8 mouse cellular contexts compared by ENCODE assay signal in the genomic region with DNA sequence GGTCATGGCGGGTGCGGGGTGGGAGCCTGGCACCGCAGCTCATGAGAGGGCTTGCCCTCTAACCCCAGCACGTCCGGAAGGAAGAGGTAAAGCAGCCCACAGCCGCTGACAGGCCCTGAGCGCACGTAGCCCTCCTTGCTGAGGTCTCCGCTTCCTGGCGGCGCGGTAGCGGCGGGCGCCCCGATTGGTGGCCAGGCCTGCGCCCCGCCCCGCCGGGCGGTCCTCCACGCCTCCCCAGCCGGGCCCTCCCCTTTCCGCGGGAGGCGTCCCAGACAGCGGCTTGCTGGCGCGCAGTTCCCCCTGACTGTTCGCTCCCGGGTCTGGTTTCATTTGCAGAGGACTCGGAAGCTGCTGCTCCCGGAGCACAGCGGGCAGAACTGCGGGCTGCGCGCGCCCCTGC.
A peak's percentile ranks its signal among the peaks of the same experiment; 100 is the strongest.
DNase-seq lines count a peak whose midpoint lies in the region; ATAC-seq and TF ChIP-seq lines count a peak whose summit lies in the region.

No protein-coding gene starts in this region.

- peak; percentile 100 for ATAC-seq in lung, embryonic 14.5 days (ENCODE audit: insufficient read depth)

- H3K4me1 ChIP-seq in lung, embryonic 14.5 days (ENCODE audit: insufficient read depth): no peaks in the 10 kb centered on the region
- H3K4me1 ChIP-seq in olfactory bulb, adult 2 months (ENCODE audit: control insufficient read depth, insufficient read depth, low read length): no peaks in the 10 kb centered on the region

- peak; percentile 33 to 43 for DNase-seq in spleen, adult 18-20 months
- DNase-seq in spleen, adult 12 weeks (ENCODE audit: low spot score): no peak
- DNase-seq in frontal cortex, postnatal 10 days (ENCODE audit: low spot score in 2 of 2): peak; percentile 15 to 51
- peak; percentile 76 for DNase-seq in heart, postnatal 4 days
- peak; percentile 18 to 41 for DNase-seq in layer of hippocampus, adult 18-20 months (ENCODE audit: low spot score in 2 of 2)
- peak; percentile 92 for DNase-seq in lung, embryonic 14.5 days
- peak; percentile 38 to 51 for DNase-seq in thymus, adult 18-20 months

- peak overlapping the region; percentile 63 for H3K9ac ChIP-seq in lung, embryonic 14.5 days

- no peaks in the 10 kb centered on the region for H3K9me3 ChIP-seq in lung, embryonic 14.5 days (ENCODE audit: low read depth, low read length)

- H3K4me2 ChIP-seq in lung, embryonic 14.5 days: peak overlapping the region; percentile 57

- WGBS in lung, embryonic 14.5 days: under 1% methylated on average over 37 of the region's 38 CpGs
- 4% methylated on average over 38 of the region's 38 CpGs for WGBS in olfactory bulb, adult 2 months

- peak overlapping the region; percentile 83 for H3K27ac ChIP-seq in lung, embryonic 14.5 days (ENCODE audit: low read depth)
- no peak overlapping the region for H3K27ac ChIP-seq in olfactory bulb, adult 2 months (ENCODE audit: insufficient read depth, low read depth, low read length)

- TF ChIP-seq CTCF in lung, embryonic 14.5 days (IDR thresholded peaks at IDR 0.05; ENCODE audit: low read depth): no peak
- no peak for TF ChIP-seq CTCF in olfactory bulb, adult 2 months (IDR thresholded peaks at IDR 0.05; ENCODE audit: insufficient read depth, low read depth, low read length)

- TF ChIP-seq POLR2A in olfactory bulb, adult 2 months (IDR thresholded peaks at IDR 0.05; ENCODE audit: insufficient read depth, low read depth, low read length): no peak

- H3K4me3 ChIP-seq in lung, embryonic 14.5 days (ENCODE audit: low read depth, low read length): peak overlapping the region; percentile 54
- peak overlapping the region; percentile 42 for H3K4me3 ChIP-seq in olfactory bulb, adult 2 months (ENCODE audit: insufficient read depth, low read depth, low read length)

- H3K36me3 ChIP-seq in lung, embryonic 14.5 days (ENCODE audit: insufficient read depth): no peaks in the 10 kb centered on the region

- H3K27me3 ChIP-seq in lung, embryonic 14.5 days (ENCODE audit: insufficient read depth, low read length): no peaks in the 10 kb centered on the region
